Mouse (Mus musculus): ENCODE results near the gene Rad1.

DNA sequence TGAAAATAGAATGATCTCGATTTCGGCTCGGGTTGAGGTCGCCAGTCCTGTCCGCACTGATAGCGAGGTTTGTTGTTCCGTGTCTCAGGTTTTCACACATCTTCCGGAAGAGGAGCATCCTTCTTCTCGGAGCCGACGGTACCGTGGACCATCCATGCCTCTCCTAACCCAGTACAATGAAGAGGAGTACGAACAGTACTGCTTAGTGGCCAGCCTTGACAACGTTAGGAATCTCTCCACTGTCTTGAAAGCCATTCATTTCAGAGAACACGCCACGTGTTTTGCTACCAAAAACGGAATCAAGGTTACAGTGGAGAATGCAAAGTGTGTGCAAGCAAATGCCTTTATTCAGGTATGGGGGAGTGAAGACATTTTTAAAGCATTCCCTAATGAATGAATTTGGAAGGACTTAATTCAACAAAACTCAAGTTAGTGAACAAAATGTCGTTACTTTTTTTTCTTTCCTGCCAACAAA, 584 bp downstream of the Rad1 start:
- TF ChIP-seq CTCF (IDR thresholded peaks at IDR 0.05; ENCODE audit: low read depth) (no peak), EP300 (IDR thresholded peaks at IDR 0.05; ENCODE audit: low read depth) (no peak)
